Mouse (Mus musculus): ENCODE data around the gene 1110004F10Rik.
"Not testable (repeated sequence)": the region's sequence is repeated elsewhere in the genome, so short reads cannot be mapped to it uniquely, and the experiment has no call there.

Gene 1110004F10Rik

GRCm38 (mm10) chr7:116039538-116040466 is 605 bp downstream of the 1110004F10Rik start:
- Histone ChIP-seq H3K27me3 (ENCODE audit: control insufficient read depth, insufficient read depth, low read length, poor library complexity, severe bottlenecking) (no peaks in the 10 kb centered on the region; the same call in 1 of the 2 replicates), H3K36me3 (ENCODE audit: control insufficient read depth, insufficient read depth, low read length, poor library complexity, severe bottlenecking) (no peaks in the 10 kb centered on the region)
- peak; percentile 76 for DNase-seq (ENCODE audit: low read depth, low spot score)

- no peaks in the 10 kb centered on the region for H3K36me3 ChIP-seq (ENCODE audit: control insufficient read depth, insufficient read depth, low read length, poor library complexity, severe bottlenecking)
- H3K27me3 ChIP-seq (ENCODE audit: control insufficient read depth, insufficient read depth, low read length, poor library complexity, severe bottlenecking) = no peaks in the 10 kb centered on the region; the same call in 1 of the 2 replicates
- DNase-seq (ENCODE audit: low read depth, low spot score) = no peak
These were observed 1.3 kb downstream of the 1110004F10Rik start for GRCm38 (mm10) chr7:116040470-116041019.

GRCm38 (mm10) chr7:116060739-116061138 is 21.5 kb downstream of the 1110004F10Rik start:
- Histone ChIP-seq H3K27me3 (ENCODE audit: control insufficient read depth, insufficient read depth, low read length, poor library complexity, severe bottlenecking) (no peaks in the 10 kb centered on the region), H3K36me3 (ENCODE audit: control insufficient read depth, insufficient read depth, low read length, poor library complexity, severe bottlenecking) (no peaks in the 10 kb centered on the region)
- DNase-seq (ENCODE audit: low read depth, low spot score) = no peak

GRCm38 (mm10) chr7:116084366-116084765 is 45.2 kb downstream of the 1110004F10Rik start, which contains the start of gene Gm4353:
Gene Gm4353 (minus strand): TSS chr7:116084635.
- H3K27me3 ChIP-seq (ENCODE audit: control insufficient read depth, insufficient read depth, low read length, poor library complexity, severe bottlenecking); H3K36me3 ChIP-seq (ENCODE audit: control insufficient read depth, insufficient read depth, low read length, poor library complexity, severe bottlenecking); DNase-seq (ENCODE audit: low read depth, low spot score): not testable (repeated sequence)

GRCm38 (mm10) chr7:116092710-116093465 is 53.7 kb downstream of the 1110004F10Rik start:
- Histone ChIP-seq H3K27me3 (ENCODE audit: control insufficient read depth, insufficient read depth, low read length, poor library complexity, severe bottlenecking) (no peaks in the 10 kb centered on the region), H3K36me3 (ENCODE audit: control insufficient read depth, insufficient read depth, low read length, poor library complexity, severe bottlenecking) (no peaks in the 10 kb centered on the region)
- DNase-seq (ENCODE audit: low read depth, low spot score) = peak; percentile 98

- Histone ChIP-seq H3K27me3 (ENCODE audit: control insufficient read depth, insufficient read depth, low read length, poor library complexity, severe bottlenecking) (no peaks in the 10 kb centered on the region), H3K36me3 (ENCODE audit: control insufficient read depth, insufficient read depth, low read length, poor library complexity, severe bottlenecking) (no peaks in the 10 kb centered on the region)
- DNase-seq (ENCODE audit: low read depth, low spot score) = no peak
These were observed 54.3 kb downstream of the 1110004F10Rik start for GRCm38 (mm10) chr7:116093466-116093850.

GRCm38 (mm10) chr7:116099952-116100528 is 60.8 kb downstream of the 1110004F10Rik start:
- Histone ChIP-seq H3K36me3 (ENCODE audit: control insufficient read depth, insufficient read depth, low read length, poor library complexity, severe bottlenecking) (0 out of 2 replicates have a peak, but pooled peaks cover 3% of the 10 kb centered on the region), H3K27me3 (ENCODE audit: control insufficient read depth, insufficient read depth, low read length, poor library complexity, severe bottlenecking) (no peaks in the 10 kb centered on the region)
- DNase-seq (ENCODE audit: low read depth, low spot score) = no peak

- peaks cover 5% of the 10 kb centered on the region; the same call in 1 of the 2 replicates for H3K36me3 ChIP-seq (ENCODE audit: control insufficient read depth, insufficient read depth, low read length, poor library complexity, severe bottlenecking)
- H3K27me3 ChIP-seq (ENCODE audit: control insufficient read depth, insufficient read depth, low read length, poor library complexity, severe bottlenecking) = no peaks in the 10 kb centered on the region
- DNase-seq (ENCODE audit: low read depth, low spot score) = no peak
These were observed 63.9 kb downstream of the 1110004F10Rik start for GRCm38 (mm10) chr7:116103091-116103490.

- DNase-seq (ENCODE audit: low read depth, low spot score) = no peak
- no peaks in the 10 kb centered on the region for H3K36me3 ChIP-seq (ENCODE audit: control insufficient read depth, insufficient read depth, low read length, poor library complexity, severe bottlenecking)
- no peaks in the 10 kb centered on the region for H3K27me3 ChIP-seq (ENCODE audit: control insufficient read depth, insufficient read depth, low read length, poor library complexity, severe bottlenecking)
These were observed 71.5 kb downstream of the 1110004F10Rik start for GRCm38 (mm10) chr7:116110661-116111060.

GRCm38 (mm10) chr7:116111546-116111945 is 72.3 kb downstream of the 1110004F10Rik start:
- H3K36me3 ChIP-seq (ENCODE audit: control insufficient read depth, insufficient read depth, low read length, poor library complexity, severe bottlenecking) = no peaks in the 10 kb centered on the region
- no peaks in the 10 kb centered on the region for H3K27me3 ChIP-seq (ENCODE audit: control insufficient read depth, insufficient read depth, low read length, poor library complexity, severe bottlenecking)
- no peak for DNase-seq (ENCODE audit: low read depth, low spot score)

- no peak for DNase-seq (ENCODE audit: low read depth, low spot score)
- Histone ChIP-seq H3K27me3 (ENCODE audit: control insufficient read depth, insufficient read depth, low read length, poor library complexity, severe bottlenecking) (no peaks in the 10 kb centered on the region), H3K36me3 (ENCODE audit: control insufficient read depth, insufficient read depth, low read length, poor library complexity, severe bottlenecking) (no peaks in the 10 kb centered on the region)
These were observed 76.2 kb downstream of the 1110004F10Rik start for GRCm38 (mm10) chr7:116115216-116115930.

- no peak for DNase-seq (ENCODE audit: low read depth, low spot score)
- no peaks in the 10 kb centered on the region for H3K27me3 ChIP-seq (ENCODE audit: control insufficient read depth, insufficient read depth, low read length, poor library complexity, severe bottlenecking)
- H3K36me3 ChIP-seq (ENCODE audit: control insufficient read depth, insufficient read depth, low read length, poor library complexity, severe bottlenecking) = no peaks in the 10 kb centered on the region
These were observed 76.8 kb downstream of the 1110004F10Rik start for GRCm38 (mm10) chr7:116115991-116116390.

GRCm38 (mm10) chr7:116119306-116119857 is 80.2 kb downstream of the 1110004F10Rik start:
- H3K36me3 ChIP-seq (ENCODE audit: control insufficient read depth, insufficient read depth, low read length, poor library complexity, severe bottlenecking) = no peaks in the 10 kb centered on the region
- H3K27me3 ChIP-seq (ENCODE audit: control insufficient read depth, insufficient read depth, low read length, poor library complexity, severe bottlenecking) = no peaks in the 10 kb centered on the region
- DNase-seq (ENCODE audit: low read depth, low spot score) = no peak

- H3K36me3 ChIP-seq (ENCODE audit: control insufficient read depth, insufficient read depth, low read length, poor library complexity, severe bottlenecking) = no peaks in the 10 kb centered on the region
- DNase-seq (ENCODE audit: low read depth, low spot score) = no peak
- H3K27me3 ChIP-seq (ENCODE audit: control insufficient read depth, insufficient read depth, low read length, poor library complexity, severe bottlenecking) = no peaks in the 10 kb centered on the region
These were observed 81.5 kb downstream of the 1110004F10Rik start for GRCm38 (mm10) chr7:116120737-116121136.

Measured in splenic B cell, adult 2 months (primary cell).